Mouse (Mus musculus) E14TG2a.4 (cell line): ENCODE measurements around the gene Itpr2.

Source experiments
- CTCF ChIP-seq: conservative IDR thresholded peaks from 2 replicates; pipeline ENCODE4 v1.5.1; 2014; ENCODE audit warnings: low read length
- POU5F1 ChIP-seq: IDR thresholded peaks from 2 replicates; pipeline ENCODE4 v1.6.1; 2014; ENCODE audit warnings: low read length, borderline replicate concordance

DNA sequence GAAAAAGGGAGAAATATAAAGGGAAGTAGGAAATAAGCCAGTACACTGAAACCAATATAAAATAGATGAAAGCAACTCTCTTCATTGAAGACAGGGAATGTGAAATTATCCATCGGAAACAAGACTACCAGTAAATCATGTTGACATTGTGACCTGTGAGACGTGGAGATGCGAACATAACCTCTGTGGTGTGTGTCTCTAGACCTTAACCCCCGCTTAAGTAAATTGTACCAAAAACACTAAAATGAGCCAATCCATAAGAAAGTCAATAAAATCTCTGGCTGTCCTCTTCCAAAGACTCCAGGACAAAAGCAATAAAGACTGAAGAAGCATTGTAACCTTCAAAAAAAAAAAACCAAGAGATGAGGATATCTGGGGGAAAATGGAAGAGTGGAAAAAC, 31.6 kb downstream of the Itpr2 start:
- no peak for TF ChIP-seq CTCF
- TF ChIP-seq POU5F1: no peak
